Mouse (Mus musculus) stomach, embryonic 16.5 days (tissue): Measurements from ENCODE around the gene Piezo1. TPM values are rescaled to one million over a fixed set of nuclear protein-coding genes. Genes with fewer than 3 reads are reported as not detected.
A peak's percentile ranks its signal among the peaks of the same experiment; 100 is the strongest.

Experiments used
- ATAC-seq: fragments of 200-750 bp; cut with Nextera tagmentation; 2 replicates; pipeline ENCODE4 v1.8.0; 2017; ENCODE audit warnings: moderate number of reproducible peaks, moderate TSS enrichment; ENCODE audit not compliant: insufficient read depth, low FRiP score
- H3K27ac ChIP-seq: fragments of 300-500 bp; sonication (generic); 2 replicates; pipeline ENCODE4 v1.5.1; 2014; ENCODE audit warnings: low read length
- H3K27me3 ChIP-seq: fragments of 300-500 bp; sonication (generic); 2 replicates; pipeline ENCODE4 v1.6.1; 2014; ENCODE audit warnings: low read length, control low read depth, mixed read lengths; ENCODE audit not compliant: control insufficient read depth, insufficient read depth
- H3K36me3 ChIP-seq: fragments of 300-500 bp; sonication (generic); 2 replicates; pipeline ENCODE4 v1.6.1; 2014; ENCODE audit warnings: low read length; ENCODE audit not compliant: control insufficient read depth, insufficient read depth
- H3K4me1 ChIP-seq: fragments of 300-500 bp; sonication (generic); 2 replicates; pipeline ENCODE4 v1.6.1; 2014; ENCODE audit warnings: low read length, control low read depth, mixed read lengths; ENCODE audit not compliant: control insufficient read depth, insufficient read depth
- H3K4me2 ChIP-seq: fragments of 300-500 bp; sonication (generic); 2 replicates; pipeline ENCODE4 v1.6.1; 2014; ENCODE audit warnings: low read depth, low read length, mixed read lengths
- H3K4me3 ChIP-seq: fragments of 300-500 bp; sonication (generic); replicated peaks from 2 replicates; pipeline ENCODE4 v1.5.1; 2014; ENCODE audit warnings: mild to moderate bottlenecking, low read length
- H3K9ac ChIP-seq: fragments of 300-500 bp; sonication (generic); 2 replicates; pipeline ENCODE4 v1.6.1; 2014; ENCODE audit warnings: low read length
- H3K9me3 ChIP-seq: fragments of 300-500 bp; sonication (generic); replicated peaks from 2 replicates; pipeline ENCODE4 v1.6.1; 2016; ENCODE audit warnings: low read length, control low read depth; ENCODE audit not compliant: control insufficient read depth
- WGBS: fragments of 180-500 bp; shearing (Covaris S2); extraction: QIAGEN DNeasy Blood & Tissue Kit; methylation state at CpG from one replicate; pipeline ENCODE4 v1.1.7; 2014; 5-methylcytosine and 5-hydroxymethylcytosine counted together
- polyA plus RNA-seq: library from polyadenylated mRNA; unstranded; fragments of >200 nt; fragmentation: Nextera tagmentation; extraction: Ambion mirVana; gene quantifications from 2 replicates; pipeline ENCODE4 v1.2.1, GENCODE M21; 2015

Piezo1 gene
- polyA plus RNA-seq, 1 experiment from 2014 or later = 13.5 TPM

- ATAC-seq = peak; percentile 45
- 3% methylated on average over 52 of the region's 52 CpGs for WGBS
- H3K4me2 ChIP-seq = peak overlapping the region; percentile 88
- H3K36me3 ChIP-seq = no peaks in the 10 kb centered on the region
- no peaks in the 10 kb centered on the region for H3K27me3 ChIP-seq
- peaks cover 44% of the 10 kb centered on the region for H3K4me1 ChIP-seq
- H3K9ac ChIP-seq = peak overlapping the region; percentile 93
- peak overlapping the region; percentile 87 for H3K27ac ChIP-seq
- H3K9me3 ChIP-seq = no peaks in the 10 kb centered on the region
- H3K4me3 ChIP-seq = peak overlapping the region; percentile 80
These were observed 715 bp downstream of the Piezo1 start for GRCm38 (mm10) chr8:122550234-122550994.

- H3K27ac ChIP-seq = peak overlapping the region; percentile 48
- peak overlapping the region; percentile 80; the same call in 1 of the 2 replicates for H3K4me3 ChIP-seq
- 75% methylated on average over 3 of the region's 3 CpGs for WGBS
- peak overlapping the region; percentile 93; the same call in 1 of the 2 replicates for H3K9ac ChIP-seq
- no peak for ATAC-seq
- no peaks in the 10 kb centered on the region for H3K9me3 ChIP-seq
- peaks cover 44% of the 10 kb centered on the region for H3K4me1 ChIP-seq
- H3K36me3 ChIP-seq = no peaks in the 10 kb centered on the region
- no peaks in the 10 kb centered on the region for H3K27me3 ChIP-seq
- H3K4me2 ChIP-seq = peak overlapping the region; percentile 88
These were observed 2.2 kb downstream of the Piezo1 start for GRCm38 (mm10) chr8:122548891-122549439.

GRCm38 (mm10) chr8:122548331-122548730, 2.8 kb downstream of the Piezo1 start:
- Histone ChIP-seq H3K4me2 (peak overlapping the region; percentile 40; the same call in 1 of the 2 replicates), H3K4me3 (no peak overlapping the region), H3K27me3 (no peaks in the 10 kb centered on the region), H3K9me3 (no peaks in the 10 kb centered on the region), H3K9ac (no peak overlapping the region), H3K36me3 (no peaks in the 10 kb centered on the region), H3K4me1 (peaks cover 44% of the 10 kb centered on the region), H3K27ac (peak overlapping the region; percentile 48)
- 54% methylated on average over 13 of the region's 13 CpGs for whole genome bisulfite sequencing
- no peak for ATAC-seq

- peak overlapping the region; percentile 52; the same call in 1 of the 2 replicates for H3K9ac ChIP-seq
- peak overlapping the region; percentile 48 for H3K27ac ChIP-seq
- H3K4me1 ChIP-seq = peaks cover 44% of the 10 kb centered on the region
- no peaks in the 10 kb centered on the region for H3K27me3 ChIP-seq
- no peak overlapping the region for H3K4me3 ChIP-seq
- 28% methylated on average over 5 of the region's 5 CpGs for WGBS
- H3K9me3 ChIP-seq = no peaks in the 10 kb centered on the region
- no peaks in the 10 kb centered on the region for H3K36me3 ChIP-seq
- ATAC-seq = no peak
- peak overlapping the region; percentile 40 for H3K4me2 ChIP-seq
These were observed 3.3 kb downstream of the Piezo1 start for GRCm38 (mm10) chr8:122547815-122548214.

GRCm38 (mm10) chr8:122546811-122547453, 4.2 kb downstream of the Piezo1 start:
- Histone ChIP-seq H3K4me2 (peak overlapping the region; percentile 40), H3K27ac (peak overlapping the region; percentile 48), H3K27me3 (no peaks in the 10 kb centered on the region), H3K4me1 (peaks cover 44% of the 10 kb centered on the region), H3K9me3 (no peaks in the 10 kb centered on the region), H3K9ac (peak overlapping the region; percentile 52), H3K36me3 (no peaks in the 10 kb centered on the region), H3K4me3 (peak overlapping the region; percentile 13)
- 53% methylated on average over 24 of the region's 24 CpGs for WGBS
- no peak for ATAC-seq

GRCm38 (mm10) chr8:122546066-122546755, 4.9 kb downstream of the Piezo1 start:
- no peaks in the 10 kb centered on the region for H3K27me3 ChIP-seq
- peak overlapping the region; percentile 52 for H3K9ac ChIP-seq
- H3K4me1 ChIP-seq = peaks cover 44% of the 10 kb centered on the region
- H3K4me2 ChIP-seq = peak overlapping the region; percentile 40; the same call in 1 of the 2 replicates
- H3K9me3 ChIP-seq = no peaks in the 10 kb centered on the region
- H3K36me3 ChIP-seq = no peaks in the 10 kb centered on the region
- ATAC-seq = 0 out of 2 replicates have a peak, but pooled peaks have one; percentile 8
- peak overlapping the region; percentile 48; the same call in 1 of the 2 replicates for H3K27ac ChIP-seq
- H3K4me3 ChIP-seq = no peak overlapping the region; the same call in 1 of the 2 replicates
- 78% methylated on average over 7 of the region's 7 CpGs for WGBS

GRCm38 (mm10) chr8:122544138-122544537, 7.0 kb downstream of the Piezo1 start:
- no peak overlapping the region for H3K9ac ChIP-seq
- no peak overlapping the region for H3K27ac ChIP-seq
- H3K27me3 ChIP-seq = no peaks in the 10 kb centered on the region
- no peaks in the 10 kb centered on the region for H3K9me3 ChIP-seq
- no peaks in the 10 kb centered on the region for H3K36me3 ChIP-seq
- 91% methylated on average over 8 of the region's 8 CpGs for WGBS
- H3K4me1 ChIP-seq = peaks cover 38% of the 10 kb centered on the region
- H3K4me3 ChIP-seq = no peak overlapping the region
- ATAC-seq = no peak
- no peak overlapping the region for H3K4me2 ChIP-seq

GRCm38 (mm10) chr8:122538310-122539076, 12.6 kb downstream of the Piezo1 start:
- Histone ChIP-seq H3K4me3 (no peak overlapping the region), H3K36me3 (no peaks in the 10 kb centered on the region), H3K4me1 (peaks cover 24% of the 10 kb centered on the region), H3K9ac (no peak overlapping the region), H3K27ac (peak overlapping the region; percentile 84), H3K27me3 (no peaks in the 10 kb centered on the region), H3K9me3 (no peaks in the 10 kb centered on the region), H3K4me2 (no peak overlapping the region)
- 90% methylated on average over 9 of the region's 9 CpGs for WGBS
- ATAC-seq = no peak
